Mouse (Mus musculus) limb, embryonic 12.5 days (tissue): ENCODE measurements around the gene Slc4a3. TPM values are rescaled to one million over a fixed set of nuclear protein-coding genes. Genes with fewer than 3 reads are reported as not detected.

Source experiments
- ATAC-seq: fragments of 200-750 bp; cut with Nextera tagmentation; 2 replicates; pipeline ENCODE4 v1.8.0; 2017; ENCODE audit warnings: low read depth, moderate TSS enrichment; ENCODE audit not compliant: insufficient number of reproducible peaks, insufficient read depth, low FRiP score, low TSS enrichment
- H3K27ac ChIP-seq: fragments of 300-500 bp; sonication (generic); 2 replicates; pipeline ENCODE4 v1.5.1; 2016; ENCODE audit warnings: mild to moderate bottlenecking, moderate library complexity
- H3K27me3 ChIP-seq: fragments of 300-500 bp; sonication (generic); 2 replicates; pipeline ENCODE4 v1.6.1; 2016; ENCODE audit warnings: mild to moderate bottlenecking, moderate library complexity
- H3K36me3 ChIP-seq: fragments of 300-500 bp; sonication (generic); 2 replicates; pipeline ENCODE4 v1.6.1; 2016; ENCODE audit warnings: mild to moderate bottlenecking, moderate library complexity
- H3K4me1 ChIP-seq: fragments of 300-500 bp; sonication (generic); replicated peaks from 2 replicates; pipeline ENCODE4 v1.6.1; 2016
- H3K4me2 ChIP-seq: fragments of 300-500 bp; sonication (generic); 2 replicates; pipeline ENCODE4 v1.6.1; 2016; ENCODE audit warnings: mild to moderate bottlenecking, moderate library complexity
- H3K4me3 ChIP-seq: fragments of 300-500 bp; sonication (generic); replicated peaks from 2 replicates; pipeline ENCODE4 v1.5.1; 2016; ENCODE audit warnings: mild to moderate bottlenecking
- H3K9ac ChIP-seq: fragments of 300-500 bp; sonication (generic); replicated peaks from 2 replicates; pipeline ENCODE4 v1.6.1; 2016; ENCODE audit warnings: mild to moderate bottlenecking, moderate library complexity
- H3K9me3 ChIP-seq: fragments of 300-500 bp; sonication (generic); 2 replicates; pipeline ENCODE4 v1.6.1; 2016; ENCODE audit warnings: mild to moderate bottlenecking, moderate library complexity
- WGBS: fragments of 180-500 bp; shearing (Covaris S2); methylation state at CpG from one replicate; pipeline ENCODE4 v1.1.7; 2016; 5-methylcytosine and 5-hydroxymethylcytosine counted together
- polyA plus RNA-seq: library from polyadenylated mRNA; unstranded; fragments of >200 nt; fragmentation: Nextera tagmentation; extraction: Ambion mirVana; gene quantifications from 2 replicates; pipeline ENCODE4 v1.2.1, GENCODE M21; 2016

Gene Slc4a3
- polyA plus RNA-seq, 1 experiment from 2014 or later: 33.7 TPM

DNA sequence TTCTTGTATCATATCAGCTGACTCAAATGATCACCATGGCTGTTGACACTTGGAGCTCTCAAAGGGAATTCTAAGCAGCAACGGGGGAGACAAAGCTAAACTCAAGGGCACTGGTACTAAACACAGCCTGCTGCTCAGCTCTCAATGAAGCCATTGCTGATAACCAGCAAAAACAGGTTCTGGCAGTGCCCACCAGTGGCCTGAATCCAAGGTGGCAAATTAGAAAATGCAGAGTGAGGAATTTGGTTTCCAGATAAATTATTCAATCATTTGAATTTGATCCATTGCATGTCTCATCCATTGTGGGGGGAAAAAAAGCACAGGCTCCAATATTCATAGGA, 15.8 kb downstream of the Slc4a3 start:
- Histone ChIP-seq H3K27ac (no peak overlapping the region), H3K9ac (no peak overlapping the region), H3K9me3 (peaks cover 7% of the 10 kb centered on the region; the same call in 1 of the 2 replicates), H3K27me3 (0 out of 2 replicates have a peak, but pooled peaks cover under 1% of the 10 kb centered on the region), H3K4me1 (peaks cover 13% of the 10 kb centered on the region), H3K36me3 (peaks cover 20% of the 10 kb centered on the region), H3K4me2 (no peak overlapping the region), H3K4me3 (no peak overlapping the region)
- WGBS: 74% methylated on average over 1 of the region's 1 CpGs
- ATAC-seq: no peak

GRCm38 (mm10) chr1:75564102-75564501, 18.0 kb downstream of the Slc4a3 start:
- no peaks in the 10 kb centered on the region for H3K36me3 ChIP-seq
- no peak for ATAC-seq

DNA sequence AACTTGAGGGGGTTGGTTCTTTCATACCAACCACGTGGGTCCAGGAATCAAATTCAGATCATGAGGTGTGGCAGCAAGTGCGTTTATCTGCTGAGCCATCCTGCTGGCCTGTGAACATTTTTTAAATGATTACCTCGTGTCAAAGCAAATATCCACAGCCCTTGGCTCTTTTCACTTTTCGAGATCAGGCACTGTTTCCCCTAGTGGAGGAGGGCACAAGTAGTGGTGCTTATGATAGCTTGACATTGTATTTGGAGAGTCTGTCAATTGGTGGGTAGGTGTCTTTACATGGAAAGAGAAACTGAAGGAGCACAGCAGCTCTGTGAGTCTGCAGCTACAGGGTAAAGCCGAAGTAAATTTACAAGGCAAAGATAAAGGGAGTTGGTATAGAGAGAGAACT, 18.9 kb downstream of the Slc4a3 start:
- ATAC-seq: no peak
- Histone ChIP-seq H3K4me1 (0 out of 2 replicates have a peak, but pooled peaks cover 2% of the 10 kb centered on the region), H3K27ac (no peak overlapping the region), H3K27me3 (no peaks in the 10 kb centered on the region; the same call in 1 of the 2 replicates), H3K4me2 (no peak overlapping the region), H3K4me3 (no peak overlapping the region), H3K36me3 (no peaks in the 10 kb centered on the region), H3K9me3 (peaks cover 7% of the 10 kb centered on the region; the same call in 1 of the 2 replicates), H3K9ac (no peak overlapping the region)
- 70% methylated on average over 5 of the region's 5 CpGs for WGBS

More at GRCm38 (mm10) chr1:75564102-75564501, 18.0 kb downstream of the Slc4a3 start:
- H3K27ac ChIP-seq: no peak overlapping the region
- H3K4me3 ChIP-seq: no peak overlapping the region
- no peaks in the 10 kb centered on the region; the same call in 1 of the 2 replicates for H3K27me3 ChIP-seq
- peaks cover 8% of the 10 kb centered on the region for H3K4me1 ChIP-seq
- H3K9ac ChIP-seq: no peak overlapping the region
- peaks cover 7% of the 10 kb centered on the region; the same call in 1 of the 2 replicates for H3K9me3 ChIP-seq
- H3K4me2 ChIP-seq: no peak overlapping the region
- WGBS: 89% methylated on average over 2 of the region's 2 CpGs

DNA sequence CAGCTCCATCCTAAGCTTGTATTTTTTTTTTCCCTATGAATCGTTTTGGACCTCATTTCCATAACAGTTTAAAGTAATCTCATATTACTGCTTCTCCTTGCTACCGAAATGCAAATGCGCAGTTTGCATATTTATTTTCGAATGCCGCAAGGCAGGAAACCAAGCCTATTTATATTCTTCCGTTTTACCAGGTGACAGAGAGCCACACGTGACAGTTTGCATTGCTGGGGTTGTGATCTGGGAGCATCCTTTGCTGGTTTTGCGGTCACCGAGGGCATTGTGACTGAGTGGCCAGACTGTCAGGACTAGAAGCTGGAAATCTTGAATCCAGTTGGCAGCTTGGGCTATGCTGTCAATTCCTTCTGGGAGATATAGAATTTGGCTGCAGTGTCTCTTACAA, 19.6 kb downstream of the Slc4a3 start:
- H3K9ac ChIP-seq: no peak overlapping the region
- no peaks in the 10 kb centered on the region; the same call in 1 of the 2 replicates for H3K27me3 ChIP-seq
- H3K4me1 ChIP-seq: no peaks in the 10 kb centered on the region
- no peaks in the 10 kb centered on the region for H3K36me3 ChIP-seq
- H3K9me3 ChIP-seq: peaks cover 7% of the 10 kb centered on the region; the same call in 1 of the 2 replicates
- H3K4me3 ChIP-seq: no peak overlapping the region
- H3K27ac ChIP-seq: no peak overlapping the region
- ATAC-seq: no peak
- WGBS: 73% methylated on average over 9 of the region's 9 CpGs
- no peak overlapping the region for H3K4me2 ChIP-seq

DNA sequence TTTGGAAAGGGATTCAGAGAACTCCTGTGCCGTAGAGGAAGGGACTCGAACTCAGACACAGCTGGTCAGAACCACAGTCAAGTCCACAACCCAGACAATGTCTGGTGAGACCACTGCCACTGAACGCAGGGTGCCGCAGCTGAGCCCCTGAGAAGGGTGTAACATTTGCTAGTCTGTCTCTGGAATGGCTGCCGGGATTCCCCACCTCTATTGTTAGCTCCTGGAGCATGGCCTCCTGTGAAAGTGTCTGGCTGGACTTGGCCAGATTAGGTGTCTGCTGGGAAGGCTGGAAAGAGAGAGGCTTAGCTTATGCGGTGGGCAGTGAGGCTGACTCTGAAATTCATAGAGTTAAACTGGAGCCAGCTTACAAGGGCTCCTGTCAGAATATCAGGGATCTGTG, 24.3 kb downstream of the Slc4a3 start:
- H3K27ac ChIP-seq: no peak overlapping the region
- no peaks in the 10 kb centered on the region for H3K4me1 ChIP-seq
- no peak overlapping the region for H3K9ac ChIP-seq
- 69% methylated on average over 6 of the region's 6 CpGs for WGBS
- no peak overlapping the region for H3K4me2 ChIP-seq
- no peaks in the 10 kb centered on the region for H3K9me3 ChIP-seq
- ATAC-seq: no peak
- no peaks in the 10 kb centered on the region; the same call in 1 of the 2 replicates for H3K27me3 ChIP-seq
- no peak overlapping the region for H3K4me3 ChIP-seq
- no peaks in the 10 kb centered on the region for H3K36me3 ChIP-seq

GRCm38 (mm10) chr1:75572776-75573175, 26.7 kb downstream of the Slc4a3 start:
- no peak overlapping the region for H3K4me2 ChIP-seq
- no peak overlapping the region for H3K27ac ChIP-seq
- no peaks in the 10 kb centered on the region for H3K4me1 ChIP-seq
- H3K36me3 ChIP-seq: no peaks in the 10 kb centered on the region
- WGBS: 86% methylated on average over 6 of the region's 6 CpGs
- H3K4me3 ChIP-seq: no peak overlapping the region
- no peak overlapping the region for H3K9ac ChIP-seq
- H3K27me3 ChIP-seq: no peaks in the 10 kb centered on the region; the same call in 1 of the 2 replicates
- H3K9me3 ChIP-seq: no peaks in the 10 kb centered on the region
- no peak for ATAC-seq

DNA sequence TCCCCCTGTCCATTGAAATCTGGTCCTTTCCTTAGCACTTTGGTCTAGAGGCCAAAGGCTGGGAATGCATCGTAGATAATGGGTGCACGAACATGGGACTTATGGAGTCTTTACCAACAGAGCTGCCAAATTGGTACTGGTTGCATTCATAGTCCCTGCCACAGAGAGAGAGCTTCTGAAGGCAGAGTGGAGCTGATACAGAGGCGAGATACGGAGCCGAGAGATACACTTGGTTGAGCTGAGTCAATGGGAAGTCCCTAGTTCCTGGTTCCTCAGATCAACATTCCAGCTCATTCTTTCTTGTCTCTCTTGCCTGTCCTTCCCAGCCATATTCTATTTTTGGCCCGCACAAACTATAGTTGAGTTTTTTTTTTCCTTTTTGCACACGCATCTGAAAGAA, 27.6 kb downstream of the Slc4a3 start:
- WGBS: 89% methylated on average over 7 of the region's 7 CpGs
- Histone ChIP-seq H3K27ac (no peak overlapping the region), H3K27me3 (no peaks in the 10 kb centered on the region), H3K4me1 (no peaks in the 10 kb centered on the region), H3K4me2 (no peak overlapping the region), H3K36me3 (no peaks in the 10 kb centered on the region), H3K4me3 (no peak overlapping the region), H3K9ac (no peak overlapping the region), H3K9me3 (no peaks in the 10 kb centered on the region)
- ATAC-seq: no peak

DNA sequence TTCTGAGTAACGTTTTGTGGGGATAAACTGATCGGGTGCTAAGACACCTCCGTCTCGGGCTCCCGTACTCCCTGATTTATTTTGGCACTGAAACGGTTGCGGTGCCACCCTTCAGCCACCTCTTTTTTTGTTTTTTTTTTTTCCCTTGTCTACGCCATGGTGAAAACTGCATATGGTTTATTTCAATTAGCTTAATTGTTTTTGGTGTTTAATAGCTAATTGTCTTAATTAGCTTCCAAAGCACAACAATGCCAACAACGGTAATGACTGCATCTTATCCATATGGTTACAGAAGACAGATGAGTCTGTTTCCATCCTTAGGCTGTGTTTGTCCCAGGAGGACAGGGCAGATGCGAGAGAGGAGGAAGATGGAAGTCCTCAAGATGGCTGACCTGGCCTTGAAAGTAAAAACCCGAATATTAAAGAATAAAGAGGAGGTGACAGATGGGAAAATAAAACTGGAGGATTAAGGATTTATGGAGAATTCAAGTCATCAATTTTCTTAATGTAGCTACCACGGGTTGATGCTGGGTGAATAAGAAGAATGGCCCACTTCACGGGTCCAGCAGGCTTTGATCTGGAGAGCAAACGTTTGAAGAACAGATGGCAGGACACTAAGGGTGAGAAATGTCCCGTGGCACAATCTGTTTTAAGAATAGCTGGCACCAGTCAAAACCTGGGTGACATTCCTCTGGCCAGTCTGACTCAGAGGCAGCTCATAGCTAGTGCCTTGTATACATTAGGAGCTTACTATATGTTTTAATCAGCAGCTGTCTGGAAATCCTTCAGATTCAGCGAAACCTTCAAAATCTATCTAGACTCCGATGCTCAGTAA, 28.6 kb downstream of the Slc4a3 start:
- WGBS: 67% methylated on average over 17 of the region's 17 CpGs
- H3K4me3 ChIP-seq: no peak overlapping the region
- no peak overlapping the region for H3K27ac ChIP-seq
- no peaks in the 10 kb centered on the region for H3K9me3 ChIP-seq
- no peak overlapping the region for H3K9ac ChIP-seq
- ATAC-seq: no peak
- no peaks in the 10 kb centered on the region for H3K27me3 ChIP-seq
- no peak overlapping the region for H3K4me2 ChIP-seq
- no peaks in the 10 kb centered on the region for H3K36me3 ChIP-seq
- H3K4me1 ChIP-seq: no peaks in the 10 kb centered on the region

DNA sequence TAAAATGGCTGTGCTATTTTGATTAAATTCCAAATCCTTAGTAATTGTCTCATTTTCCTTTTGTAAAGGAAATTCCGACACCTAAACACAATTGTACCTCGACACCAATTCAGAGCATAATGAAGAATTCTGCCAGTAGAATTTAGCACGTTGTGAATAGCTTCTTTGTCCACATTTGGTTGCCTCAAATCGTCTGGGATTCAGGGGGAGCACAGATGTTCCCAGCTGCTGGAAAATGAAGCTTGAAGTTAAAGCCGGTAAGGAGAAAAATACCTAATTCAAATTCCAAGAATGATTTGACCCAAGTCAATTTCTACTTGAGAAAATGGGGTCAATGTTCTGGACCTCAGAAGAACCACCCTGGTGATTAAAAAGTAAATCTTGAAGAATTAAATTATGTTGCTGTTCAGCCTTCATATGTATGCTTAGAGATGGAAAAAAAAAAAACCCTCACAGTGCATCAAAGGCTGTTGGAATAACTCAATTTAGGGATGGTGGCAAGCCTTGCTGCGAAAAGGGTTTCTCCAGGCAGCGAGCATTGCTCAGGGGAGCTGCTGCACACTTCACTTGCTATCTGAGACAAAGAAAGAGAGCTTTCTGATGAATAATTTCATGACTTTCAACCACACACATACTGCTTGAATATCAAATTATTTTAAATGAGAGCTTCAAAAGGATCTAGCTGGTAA, 36.0 kb downstream of the Slc4a3 start:
- ATAC-seq: no peak
- no peak overlapping the region for H3K4me3 ChIP-seq
- no peaks in the 10 kb centered on the region; the same call in 1 of the 2 replicates for H3K27me3 ChIP-seq
- no peak overlapping the region for H3K4me2 ChIP-seq
- peak overlapping the region; percentile 72 for H3K27ac ChIP-seq
- no peaks in the 10 kb centered on the region for H3K36me3 ChIP-seq
- no peak overlapping the region for H3K9ac ChIP-seq
- peaks cover 12% of the 10 kb centered on the region; the same call in 1 of the 2 replicates for H3K4me1 ChIP-seq
- no peaks in the 10 kb centered on the region for H3K9me3 ChIP-seq
- 47% methylated on average over 7 of the region's 7 CpGs for WGBS

DNA sequence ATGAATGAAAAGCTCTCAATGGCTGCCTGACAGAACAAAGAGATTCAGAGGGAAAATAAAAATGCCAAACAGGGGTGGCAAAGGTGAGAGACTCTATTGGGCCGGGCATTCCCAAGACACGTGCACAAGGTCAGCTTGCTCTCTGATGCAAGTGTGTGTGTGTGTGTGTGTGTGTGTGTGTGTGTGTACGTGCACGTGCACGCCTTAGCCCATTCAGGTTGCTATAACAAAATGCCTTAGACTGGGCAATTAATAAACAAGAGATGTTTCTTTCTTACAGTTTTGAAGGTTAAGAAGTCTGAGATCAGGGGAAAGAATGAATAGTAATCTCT, 36.5 kb downstream of the Slc4a3 start:
- no peak overlapping the region for H3K9ac ChIP-seq
- ATAC-seq: no peak
- H3K27ac ChIP-seq: peak overlapping the region; percentile 72
- no peak overlapping the region for H3K4me2 ChIP-seq
- no peaks in the 10 kb centered on the region; the same call in 1 of the 2 replicates for H3K27me3 ChIP-seq
- no peaks in the 10 kb centered on the region for H3K36me3 ChIP-seq
- no peak overlapping the region for H3K4me3 ChIP-seq
- no peaks in the 10 kb centered on the region for H3K9me3 ChIP-seq
- H3K4me1 ChIP-seq: peaks cover 12% of the 10 kb centered on the region; the same call in 1 of the 2 replicates
- 80% methylated on average over 5 of the region's 5 CpGs for WGBS

GRCm38 (mm10) chr1:75583034-75583433, 37.0 kb downstream of the Slc4a3 start:
- Histone ChIP-seq H3K27ac (no peak overlapping the region), H3K4me2 (no peak overlapping the region), H3K4me1 (peaks cover 12% of the 10 kb centered on the region; the same call in 1 of the 2 replicates), H3K9me3 (no peaks in the 10 kb centered on the region), H3K9ac (no peak overlapping the region), H3K36me3 (no peaks in the 10 kb centered on the region), H3K4me3 (no peak overlapping the region), H3K27me3 (no peaks in the 10 kb centered on the region; the same call in 1 of the 2 replicates)
- no peak for ATAC-seq
- 71% methylated on average over 10 of the region's 10 CpGs for WGBS
